Mouse (Mus musculus): ENCODE data around the gene Pcdh18. TPM values are rescaled to one million over a fixed set of nuclear protein-coding genes. Genes with fewer than 3 reads are reported as not detected.

Gene Pcdh18
- polyA plus RNA-seq, 1 experiment from 2014 or later, result 24.5 TPM

- Histone ChIP-seq H3K9me3 (replicated peaks; ENCODE audit: control insufficient read depth, low read length) (no peaks in the 10 kb centered on the region), H3K36me3 (ENCODE audit: control insufficient read depth, insufficient read depth, low read length) (peaks cover under 1% of the 10 kb centered on the region; the same call in 1 of the 2 replicates), H3K4me1 (ENCODE audit: control insufficient read depth, insufficient read depth, low read length) (peaks cover 10% of the 10 kb centered on the region; the same call in 1 of the 2 replicates), H3K27me3 (ENCODE audit: control insufficient read depth, insufficient read depth, low read length) (no peaks in the 10 kb centered on the region), H3K4me3 (ENCODE audit: low read depth, low read length) (peak overlapping the region; percentile 68), H3K4me2 (peak overlapping the region; percentile 75), H3K9ac (ENCODE audit: low read depth, low read length) (peak overlapping the region; percentile 80), H3K27ac (ENCODE audit: low read depth, low read length) (peak overlapping the region; percentile 88; the same call in 1 of the 2 replicates)
- ATAC-seq (replicated peaks; ENCODE audit: insufficient number of reproducible peaks, low FRiP score, low TSS enrichment), result no peak
- WGBS (ENCODE audit: insufficient replicate concordance), result 1% methylated on average over 6 of the region's 6 CpGs
Observed at GRCm38 (mm10) chr3:49757626-49758019, 498 bp upstream of the Pcdh18 start.

- Histone ChIP-seq H3K4me1 (ENCODE audit: control insufficient read depth, insufficient read depth, low read length) (peaks cover 10% of the 10 kb centered on the region; the same call in 1 of the 2 replicates), H3K27me3 (ENCODE audit: control insufficient read depth, insufficient read depth, low read length) (no peaks in the 10 kb centered on the region), H3K4me3 (ENCODE audit: low read depth, low read length) (peak overlapping the region; percentile 68), H3K9ac (ENCODE audit: low read depth, low read length) (peak overlapping the region; percentile 80), H3K36me3 (ENCODE audit: control insufficient read depth, insufficient read depth, low read length) (peaks cover 11% of the 10 kb centered on the region), H3K9me3 (replicated peaks; ENCODE audit: control insufficient read depth, low read length) (no peaks in the 10 kb centered on the region), H3K4me2 (peak overlapping the region; percentile 75), H3K27ac (ENCODE audit: low read depth, low read length) (peak overlapping the region; percentile 88)
- ATAC-seq (replicated peaks; ENCODE audit: insufficient number of reproducible peaks, low FRiP score, low TSS enrichment), result no peak
- 2% methylated on average over 36 of the region's 36 CpGs for WGBS (ENCODE audit: insufficient replicate concordance)
Observed at GRCm38 (mm10) chr3:49755986-49756845, 909 bp downstream of the Pcdh18 start.

- H3K4me1 ChIP-seq (ENCODE audit: control insufficient read depth, insufficient read depth, low read length), result peaks cover 10% of the 10 kb centered on the region; the same call in 1 of the 2 replicates
- no peak overlapping the region for H3K27ac ChIP-seq (ENCODE audit: low read depth, low read length)
- H3K4me2 ChIP-seq, result peak overlapping the region; percentile 75
- no peak for ATAC-seq (replicated peaks; ENCODE audit: insufficient number of reproducible peaks, low FRiP score, low TSS enrichment)
- H3K9me3 ChIP-seq (replicated peaks; ENCODE audit: control insufficient read depth, low read length), result no peaks in the 10 kb centered on the region
- 77% methylated on average over 4 of the region's 4 CpGs for WGBS (ENCODE audit: insufficient replicate concordance)
- H3K36me3 ChIP-seq (ENCODE audit: control insufficient read depth, insufficient read depth, low read length), result peaks cover 22% of the 10 kb centered on the region
- no peak overlapping the region for H3K9ac ChIP-seq (ENCODE audit: low read depth, low read length)
- no peaks in the 10 kb centered on the region for H3K27me3 ChIP-seq (ENCODE audit: control insufficient read depth, insufficient read depth, low read length)
- 0 out of 2 replicates have a peak overlapping the region, but pooled peaks have one; percentile 27 for H3K4me3 ChIP-seq (ENCODE audit: low read depth, low read length)
Observed at GRCm38 (mm10) chr3:49752766-49753165, 4.4 kb downstream of the Pcdh18 start.

- Histone ChIP-seq H3K27ac (ENCODE audit: low read depth, low read length) (no peak overlapping the region), H3K9ac (ENCODE audit: low read depth, low read length) (no peak overlapping the region), H3K4me1 (ENCODE audit: control insufficient read depth, insufficient read depth, low read length) (peaks cover 10% of the 10 kb centered on the region; the same call in 1 of the 2 replicates), H3K4me3 (ENCODE audit: low read depth, low read length) (no peak overlapping the region), H3K4me2 (no peak overlapping the region), H3K9me3 (replicated peaks; ENCODE audit: control insufficient read depth, low read length) (no peaks in the 10 kb centered on the region), H3K27me3 (ENCODE audit: control insufficient read depth, insufficient read depth, low read length) (no peaks in the 10 kb centered on the region), H3K36me3 (ENCODE audit: control insufficient read depth, insufficient read depth, low read length) (peaks cover 27% of the 10 kb centered on the region)
- WGBS (ENCODE audit: insufficient replicate concordance), result 68% methylated on average over 8 of the region's 8 CpGs
- no peak for ATAC-seq (replicated peaks; ENCODE audit: insufficient number of reproducible peaks, low FRiP score, low TSS enrichment)
Observed at GRCm38 (mm10) chr3:49749491-49750284, 7.4 kb downstream of the Pcdh18 start.

- no peak for ATAC-seq (replicated peaks; ENCODE audit: insufficient number of reproducible peaks, low FRiP score, low TSS enrichment)
- no peak overlapping the region for H3K9ac ChIP-seq (ENCODE audit: low read depth, low read length)
- H3K4me3 ChIP-seq (ENCODE audit: low read depth, low read length), result no peak overlapping the region
- H3K36me3 ChIP-seq (ENCODE audit: control insufficient read depth, insufficient read depth, low read length), result peaks cover 35% of the 10 kb centered on the region
- no peaks in the 10 kb centered on the region for H3K27me3 ChIP-seq (ENCODE audit: control insufficient read depth, insufficient read depth, low read length)
- H3K4me1 ChIP-seq (ENCODE audit: control insufficient read depth, insufficient read depth, low read length), result peaks cover under 1% of the 10 kb centered on the region; the same call in 1 of the 2 replicates
- no peaks in the 10 kb centered on the region for H3K9me3 ChIP-seq (replicated peaks; ENCODE audit: control insufficient read depth, low read length)
- H3K4me2 ChIP-seq, result no peak overlapping the region
- no peak overlapping the region for H3K27ac ChIP-seq (ENCODE audit: low read depth, low read length)
- WGBS (ENCODE audit: insufficient replicate concordance), result 86% methylated on average over 1 of the region's 1 CpGs
Observed at GRCm38 (mm10) chr3:49748054-49748453, 9.1 kb downstream of the Pcdh18 start.

- no peak overlapping the region for H3K4me3 ChIP-seq (ENCODE audit: low read depth, low read length)
- no peaks in the 10 kb centered on the region for H3K9me3 ChIP-seq (replicated peaks; ENCODE audit: control insufficient read depth, low read length)
- no peak overlapping the region for H3K4me2 ChIP-seq
- H3K27ac ChIP-seq (ENCODE audit: low read depth, low read length), result no peak overlapping the region
- no peak overlapping the region for H3K9ac ChIP-seq (ENCODE audit: low read depth, low read length)
- no peaks in the 10 kb centered on the region for H3K27me3 ChIP-seq (ENCODE audit: control insufficient read depth, insufficient read depth, low read length)
- H3K36me3 ChIP-seq (ENCODE audit: control insufficient read depth, insufficient read depth, low read length), result 0 out of 2 replicates have a peak, but pooled peaks cover 4% of the 10 kb centered on the region
- no peak for ATAC-seq (replicated peaks; ENCODE audit: insufficient number of reproducible peaks, low FRiP score, low TSS enrichment)
- no peaks in the 10 kb centered on the region for H3K4me1 ChIP-seq (ENCODE audit: control insufficient read depth, insufficient read depth, low read length)
- 51% methylated on average over 2 of the region's 2 CpGs for WGBS (ENCODE audit: insufficient replicate concordance)
Observed at GRCm38 (mm10) chr3:49739061-49739460, 18.1 kb downstream of the Pcdh18 start.

- H3K4me3 ChIP-seq (ENCODE audit: low read depth, low read length), result no peak overlapping the region
- no peak for ATAC-seq (replicated peaks; ENCODE audit: insufficient number of reproducible peaks, low FRiP score, low TSS enrichment)
- H3K36me3 ChIP-seq (ENCODE audit: control insufficient read depth, insufficient read depth, low read length), result 0 out of 2 replicates have a peak, but pooled peaks cover under 1% of the 10 kb centered on the region
- H3K4me2 ChIP-seq, result no peak overlapping the region
- H3K27ac ChIP-seq (ENCODE audit: low read depth, low read length), result no peak overlapping the region
- H3K9ac ChIP-seq (ENCODE audit: low read depth, low read length), result no peak overlapping the region
- H3K9me3 ChIP-seq (replicated peaks; ENCODE audit: control insufficient read depth, low read length), result no peaks in the 10 kb centered on the region
- no peaks in the 10 kb centered on the region for H3K4me1 ChIP-seq (ENCODE audit: control insufficient read depth, insufficient read depth, low read length)
- H3K27me3 ChIP-seq (ENCODE audit: control insufficient read depth, insufficient read depth, low read length), result no peaks in the 10 kb centered on the region
Observed at GRCm38 (mm10) chr3:49738531-49738930, 18.6 kb downstream of the Pcdh18 start.

- H3K9ac ChIP-seq (ENCODE audit: low read depth, low read length), result no peak overlapping the region
- no peak overlapping the region for H3K4me3 ChIP-seq (ENCODE audit: low read depth, low read length)
- H3K9me3 ChIP-seq (replicated peaks; ENCODE audit: control insufficient read depth, low read length), result no peaks in the 10 kb centered on the region
- H3K4me1 ChIP-seq (ENCODE audit: control insufficient read depth, insufficient read depth, low read length), result no peaks in the 10 kb centered on the region
- H3K4me2 ChIP-seq, result no peak overlapping the region
- H3K27me3 ChIP-seq (ENCODE audit: control insufficient read depth, insufficient read depth, low read length), result no peaks in the 10 kb centered on the region
- 79% methylated on average over 2 of the region's 2 CpGs for WGBS (ENCODE audit: insufficient replicate concordance)
- H3K27ac ChIP-seq (ENCODE audit: low read depth, low read length), result no peak overlapping the region
- ATAC-seq (replicated peaks; ENCODE audit: insufficient number of reproducible peaks, low FRiP score, low TSS enrichment), result no peak
- H3K36me3 ChIP-seq (ENCODE audit: control insufficient read depth, insufficient read depth, low read length), result no peaks in the 10 kb centered on the region
Observed at GRCm38 (mm10) chr3:49706503-49706902, 50.6 kb downstream of the Pcdh18 start.

All from heart, embryonic 11.5 days (tissue).